Mouse (Mus musculus): ENCODE data around the gene Mrps10.
"Not testable (repeated sequence)": the region's sequence is repeated elsewhere in the genome, so short reads cannot be mapped to it uniquely, and the experiment has no call there.

The Mrps10 gene

DNA sequence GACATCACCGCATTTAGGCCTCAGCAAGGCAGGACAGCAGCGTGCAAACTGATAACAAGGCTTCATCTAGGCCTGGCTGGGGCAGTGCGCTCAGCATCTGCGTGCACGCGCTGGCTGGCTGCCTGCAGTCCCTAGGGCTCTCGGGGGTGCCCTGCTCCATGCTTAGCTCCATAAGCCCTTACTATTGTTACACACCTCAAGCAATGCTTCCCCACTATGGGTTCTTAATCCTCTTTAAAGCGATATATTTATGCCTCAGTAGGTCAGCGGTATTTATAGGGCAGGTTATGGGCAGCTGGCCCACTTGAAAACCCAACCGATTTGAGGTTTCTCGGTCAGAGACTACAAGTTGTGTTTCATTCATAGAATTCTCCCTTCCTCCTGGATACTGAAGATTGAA is 13.2 kb downstream of the Mrps10 start:
- CTCF ChIA-PET: no interaction called here

DNA sequence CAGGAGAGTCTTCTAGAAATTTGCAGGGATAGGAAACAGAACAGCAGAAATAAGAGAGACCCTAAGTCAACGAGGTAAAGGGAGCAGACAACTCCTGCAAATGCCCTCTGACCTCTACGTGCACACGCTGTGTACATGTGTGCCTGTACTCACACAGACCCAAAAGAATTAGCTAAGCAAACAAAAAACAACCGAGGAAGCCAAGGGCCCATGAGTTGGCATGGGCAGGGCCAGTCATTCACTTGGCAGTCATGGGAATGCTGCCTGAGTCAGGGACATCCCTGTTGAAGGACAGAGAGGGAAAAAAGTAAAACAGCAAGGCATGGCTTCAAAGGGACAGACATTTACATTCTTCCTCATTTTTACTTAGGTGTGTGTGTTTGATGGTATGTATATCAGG is 14.6 kb downstream of the Mrps10 start:
- CTCF ChIA-PET: no interaction called here

DNA sequence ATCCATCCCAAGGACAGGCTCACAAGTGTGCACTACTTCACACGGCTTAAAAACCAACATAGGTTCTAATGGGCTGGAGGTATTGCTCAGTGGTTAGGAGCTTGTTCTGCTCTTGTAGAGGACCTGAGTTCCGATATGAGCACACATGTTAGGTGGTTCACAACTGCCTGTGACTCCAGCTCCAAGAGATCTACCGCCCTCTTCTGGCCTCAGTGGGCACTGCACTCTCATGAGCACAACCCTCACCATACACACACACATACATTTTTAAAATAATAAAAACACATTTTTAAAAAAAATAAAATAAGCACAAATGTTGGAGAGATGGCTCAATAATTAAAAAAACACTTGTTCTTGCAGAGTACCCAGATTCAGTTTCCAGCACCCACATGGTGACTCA is 15.4 kb downstream of the Mrps10 start:
- CTCF ChIA-PET: no interaction called here

DNA sequence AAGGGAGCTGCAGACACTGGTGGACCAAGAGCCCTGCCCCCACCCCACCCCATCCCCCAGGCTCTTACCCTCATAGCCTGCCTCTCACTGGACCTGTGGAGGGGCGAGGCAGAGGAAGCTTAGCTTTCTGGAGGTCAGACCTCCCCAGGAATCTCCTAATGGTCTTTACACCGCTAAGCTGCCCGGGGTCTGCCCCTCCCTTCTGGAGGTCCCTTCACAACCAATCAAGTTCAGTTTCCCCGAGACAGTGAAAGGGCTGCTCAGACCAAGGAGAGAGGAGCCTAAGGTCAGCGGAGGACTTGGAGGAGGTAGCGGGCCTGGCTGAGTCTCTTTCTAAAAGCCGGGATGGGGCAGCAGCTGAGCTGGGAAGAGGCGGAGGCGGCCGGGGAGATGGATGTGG is 16.5 kb downstream of the Mrps10 start, which contains the start of gene Guca1b:
Gene Guca1b (plus strand): TSS at position 249 of the 400 bp plus-strand sequence.
- CTCF ChIA-PET: interaction anchor here (0.6 kb wide), 2 partner anchors 600 to 1040 kb away, joined by 10 read pairs; no protein-coding TSS in a partner anchor

DNA sequence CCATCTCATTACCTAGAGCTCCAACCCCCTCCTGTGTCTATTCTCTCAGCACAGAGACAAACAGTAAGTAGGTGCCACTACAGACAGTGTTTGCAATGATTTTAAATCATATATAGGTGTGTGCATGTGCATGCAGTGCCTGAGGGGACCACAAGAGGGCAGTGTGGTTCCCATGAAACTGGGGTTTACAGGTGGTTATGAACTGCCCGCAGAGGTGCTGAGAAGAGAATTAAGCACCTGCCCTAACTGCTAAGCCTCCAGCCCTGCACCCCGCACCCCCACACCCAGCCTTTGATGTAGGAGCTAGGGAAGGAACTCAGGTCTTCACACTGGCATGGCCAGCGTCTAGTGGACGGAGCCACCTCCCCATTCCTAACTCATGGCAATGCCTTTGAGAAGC is 18.0 kb downstream of the Mrps10 start:
- CTCF ChIA-PET: interaction anchor here (0.5 to 0.6 kb wide), 2 partner anchors 222 to 400 kb away, joined by 4 read pairs; no protein-coding TSS in a partner anchor

DNA sequence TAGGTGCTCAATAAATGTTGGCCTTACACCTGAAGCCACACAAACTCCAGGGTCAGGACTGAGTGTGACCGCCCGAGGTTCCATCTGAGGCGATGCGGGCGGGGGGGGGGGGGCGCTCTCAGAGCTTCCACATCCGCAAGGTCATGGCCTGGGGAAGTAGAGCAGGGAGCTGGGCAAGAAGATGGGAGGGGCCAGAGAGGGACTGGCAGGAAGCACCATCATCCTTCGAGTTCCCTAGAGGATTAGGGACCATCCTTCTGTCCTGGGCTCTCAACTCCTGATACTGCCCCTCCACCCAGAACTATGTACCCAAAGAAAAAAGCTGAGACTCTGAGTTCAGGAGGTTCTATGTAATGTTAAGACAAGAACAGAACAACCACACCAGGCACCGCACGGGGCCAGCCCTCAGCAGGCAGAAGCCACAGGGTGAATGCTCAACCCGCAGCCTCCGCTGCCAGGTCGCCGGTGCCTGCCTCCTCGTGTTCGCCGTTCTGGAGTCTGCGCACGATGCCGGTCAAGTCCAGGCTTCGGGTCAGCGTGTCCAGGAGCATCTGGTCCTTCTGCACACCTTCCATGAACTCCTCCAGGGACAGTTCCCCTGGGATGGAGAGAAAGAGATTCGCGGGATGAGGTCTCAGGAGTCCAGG is 25.7 kb downstream of the Mrps10 start:
- CTCF ChIA-PET: interaction anchor here (0.6 kb wide), 1 partner anchor 405 kb away, joined by 3 read pairs; no protein-coding TSS in a partner anchor

DNA sequence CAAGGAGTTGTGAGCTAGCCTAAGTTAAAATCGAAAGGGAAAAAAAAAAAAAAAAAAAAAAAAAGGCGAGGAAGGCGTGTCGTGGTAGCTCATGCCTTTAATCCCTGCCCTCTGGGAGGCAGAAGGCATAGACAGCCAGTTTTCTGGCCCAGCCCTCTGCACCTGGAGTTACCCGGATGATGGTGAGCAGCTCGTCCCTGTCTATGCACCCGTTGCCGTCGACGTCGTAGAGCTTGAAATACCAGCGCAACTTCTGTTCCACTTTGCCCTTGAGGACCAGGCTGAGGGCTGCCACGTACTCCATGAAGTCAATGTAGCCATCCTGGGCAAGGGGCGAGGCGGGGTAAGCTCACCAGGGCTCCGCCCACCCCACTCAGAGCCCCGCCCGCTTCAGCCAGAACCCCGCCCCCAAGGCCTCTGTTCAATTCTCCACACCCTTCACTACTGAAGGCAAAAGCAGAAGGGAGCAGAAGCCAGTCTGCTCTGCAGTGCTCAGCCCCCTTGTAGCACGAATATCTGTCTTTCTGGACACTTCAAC is 26.8 kb downstream of the Mrps10 start:
- CTCF ChIA-PET: interaction anchor here (0.6 to 0.7 kb wide), 2 partner anchors 12 to 276 kb away, joined by 4 to 5 read pairs; no protein-coding TSS in a partner anchor

DNA sequence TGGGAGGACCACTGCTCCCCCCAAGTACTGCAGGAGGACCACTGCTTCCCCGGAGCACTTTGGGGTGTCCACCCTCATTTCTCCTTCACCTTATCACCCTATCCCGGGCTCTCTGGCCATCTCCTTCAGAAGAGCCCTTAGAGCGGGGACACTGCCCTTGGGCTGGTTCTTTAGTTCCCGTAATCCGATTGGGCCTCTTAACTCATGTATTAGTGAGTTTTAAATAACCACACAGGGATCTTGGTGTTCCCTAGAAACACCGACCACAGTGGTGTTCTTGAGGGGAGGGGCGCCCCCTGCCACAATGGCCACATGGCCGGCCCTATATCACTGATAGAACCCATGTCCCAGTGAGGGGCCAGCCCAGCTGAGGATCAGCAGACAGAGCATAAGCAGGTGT is 30.4 kb downstream of the Mrps10 start:
- CTCF ChIA-PET: no interaction called here

DNA sequence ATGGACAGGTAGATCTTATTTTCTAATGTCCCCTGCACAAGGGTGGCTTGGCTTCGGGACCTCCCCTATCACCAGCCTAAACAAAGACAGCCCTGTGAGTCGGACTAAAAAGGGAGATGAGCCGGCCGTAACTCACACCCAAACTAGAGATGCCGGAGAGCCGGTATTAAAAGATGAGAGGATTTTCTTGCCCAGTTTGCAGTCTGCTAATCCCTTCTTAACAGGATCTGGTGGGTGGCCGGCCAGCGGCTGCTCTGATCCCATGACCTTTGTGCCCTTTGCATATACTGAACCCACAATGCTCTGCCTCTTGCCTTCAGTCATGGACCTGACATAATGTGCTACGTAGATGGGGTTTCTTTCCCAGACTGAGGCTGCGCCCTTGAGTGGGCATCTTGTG is 31.8 kb downstream of the Mrps10 start, which contains the start of gene Guca1a:
Gene Guca1a (minus strand): TSS at position 134 of the 400 bp plus-strand sequence.
- CTCF ChIA-PET: interaction anchor here (0.9 kb wide), 1 partner anchor 195 kb away, joined by 3 read pairs; no protein-coding TSS in a partner anchor

DNA sequence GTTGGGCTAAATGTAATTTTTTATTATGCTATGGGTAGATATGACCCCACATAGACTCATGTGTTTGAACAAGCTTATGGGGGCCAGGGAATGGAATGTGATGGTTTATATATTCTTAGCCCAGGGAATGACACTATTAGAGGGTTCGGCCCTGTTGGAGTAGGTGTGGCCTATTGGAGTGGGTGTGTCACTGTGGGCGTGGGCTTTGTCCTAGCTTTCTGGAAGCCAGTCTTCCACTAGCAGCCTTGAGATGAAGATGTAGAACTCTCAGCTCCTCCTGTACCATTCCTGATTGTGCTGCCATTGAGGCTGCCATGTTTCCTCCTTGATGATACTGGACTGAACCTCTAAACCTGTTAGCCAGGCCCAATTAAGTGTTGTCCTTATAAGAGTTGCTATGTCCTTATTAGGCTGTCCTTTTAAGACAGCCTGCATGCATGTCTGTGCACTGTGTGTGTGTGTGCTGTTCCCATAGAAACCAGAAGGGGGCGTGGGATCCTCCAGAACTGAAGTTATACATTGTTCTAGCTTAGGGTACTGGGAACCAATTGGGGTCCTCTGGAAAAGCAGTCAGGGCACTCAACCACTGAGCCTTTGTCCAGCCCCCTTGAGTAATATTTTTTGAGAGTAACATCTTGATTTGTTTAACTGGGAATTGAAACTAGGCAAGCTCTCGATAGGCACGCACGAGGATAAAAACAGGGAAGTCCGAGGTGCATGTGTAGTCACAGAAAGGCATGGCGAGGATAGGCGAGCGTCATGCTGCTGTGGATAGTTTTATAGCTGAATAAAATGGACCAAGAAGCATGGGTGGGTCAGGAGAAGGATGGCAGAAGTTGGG is 39.2 kb downstream of the Mrps10 start:
- CTCF ChIA-PET: interaction anchor here (0.7 kb wide), 1 partner anchor 13 kb away, joined by 4 read pairs; no protein-coding TSS in a partner anchor

DNA sequence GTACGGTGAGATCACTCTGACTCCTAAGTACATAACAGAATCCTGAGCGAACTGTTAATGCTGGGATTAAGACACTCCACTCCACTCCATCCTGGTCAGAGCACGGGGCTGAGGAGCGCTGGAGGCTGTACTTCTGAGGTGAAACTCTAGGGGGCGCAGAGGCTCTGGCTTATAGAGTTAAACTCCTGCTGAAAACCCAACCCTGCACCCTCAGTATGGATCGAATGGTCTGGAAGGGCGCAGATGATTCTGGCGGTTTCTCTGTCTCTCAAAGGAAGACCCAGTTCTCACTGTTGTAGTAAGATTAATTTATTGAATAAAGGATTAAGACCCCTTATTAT is 39.8 kb downstream of the Mrps10 start:
- CTCF ChIA-PET: no interaction called here

DNA sequence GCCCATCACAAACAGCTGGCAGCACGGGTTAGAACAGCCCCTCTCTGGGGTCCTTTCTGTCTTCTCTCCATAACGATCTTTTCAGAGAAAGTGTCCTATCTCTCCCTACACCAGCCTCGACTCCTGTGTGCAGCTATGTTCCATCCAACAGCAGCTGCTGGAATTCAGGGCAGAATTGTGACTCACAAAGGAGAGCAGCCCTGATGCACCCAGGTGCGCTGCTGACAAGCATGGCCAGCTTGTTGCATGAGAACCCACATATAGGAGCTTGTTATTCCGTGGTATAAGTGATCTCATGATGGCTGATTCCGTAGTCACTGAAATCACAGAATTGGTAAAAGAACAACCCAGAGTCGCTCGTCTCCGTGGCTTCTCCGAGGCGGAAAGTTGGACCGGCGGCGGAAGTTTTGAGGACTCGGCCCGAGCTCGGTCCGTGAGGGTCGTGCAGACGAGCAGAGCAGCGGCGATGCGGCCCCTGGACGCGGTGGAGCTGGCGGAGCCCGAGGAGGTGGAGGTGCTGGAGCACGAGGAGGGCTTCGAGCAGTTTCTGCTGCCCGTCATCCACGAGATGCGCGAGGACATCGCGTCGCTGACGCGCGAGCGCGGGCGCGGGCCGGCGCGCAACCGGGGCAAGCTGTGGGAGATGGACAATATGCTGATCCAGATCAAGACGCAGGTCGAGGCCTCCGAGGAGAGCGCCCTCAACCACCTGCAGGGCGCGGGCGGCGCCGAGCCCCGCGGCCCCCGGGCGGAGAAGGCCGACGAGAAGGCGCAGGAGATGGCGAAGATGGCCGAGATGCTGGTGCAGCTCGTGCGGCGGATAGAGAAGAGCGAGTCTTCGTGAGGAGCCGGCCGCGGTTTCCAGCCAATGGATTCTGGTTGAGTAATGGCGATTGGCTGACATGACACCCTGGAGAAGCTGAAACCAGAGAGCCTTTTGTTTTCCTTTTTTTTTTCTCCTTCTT is 41.5 kb downstream of the Mrps10 start:
- CTCF ChIA-PET: interaction anchor here (0.6 kb wide), 1 partner anchor 9 kb away, joined by 4 read pairs; no protein-coding TSS in a partner anchor

DNA sequence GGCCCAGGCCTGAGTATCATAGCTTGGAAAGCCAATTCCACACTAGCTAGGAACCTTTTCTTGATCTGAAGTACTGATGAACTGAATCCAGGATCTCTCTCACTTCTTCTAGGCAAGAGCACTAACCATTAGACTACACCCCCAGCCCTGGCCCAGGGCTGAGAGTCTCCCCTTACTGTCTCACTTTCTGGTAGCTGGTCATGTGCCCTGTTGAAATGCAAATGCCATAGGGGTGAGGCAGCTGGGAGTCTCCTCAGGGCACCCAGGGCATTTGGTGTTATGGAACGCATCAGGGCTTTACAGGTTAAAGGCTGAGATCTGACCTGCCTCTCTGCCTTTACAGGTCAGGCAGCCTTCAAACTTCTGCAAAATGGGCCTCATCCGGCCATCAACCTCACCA is 51.5 kb downstream of the Mrps10 start:
- CTCF ChIA-PET: no interaction called here

DNA sequence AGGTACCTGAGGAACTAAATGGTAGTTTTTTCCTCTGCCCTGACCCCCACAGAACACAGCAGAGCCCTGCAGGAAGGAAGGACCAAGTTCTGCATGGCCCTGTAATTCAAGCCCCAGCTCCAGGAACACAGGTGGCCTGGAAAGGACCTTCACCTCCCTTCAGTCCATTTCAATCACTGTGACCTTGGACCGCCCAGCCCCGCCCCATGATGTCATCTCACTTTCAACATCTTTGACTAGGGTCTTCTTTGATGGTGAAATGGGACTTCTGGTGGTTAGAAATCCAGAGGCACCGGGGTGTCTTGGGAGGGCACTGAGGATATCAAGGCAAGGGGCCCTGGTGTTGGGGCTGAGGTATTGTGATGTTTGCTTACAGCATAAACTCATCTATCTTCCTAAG is 52.9 kb downstream of the Mrps10 start:
- CTCF ChIA-PET: no interaction called here

DNA sequence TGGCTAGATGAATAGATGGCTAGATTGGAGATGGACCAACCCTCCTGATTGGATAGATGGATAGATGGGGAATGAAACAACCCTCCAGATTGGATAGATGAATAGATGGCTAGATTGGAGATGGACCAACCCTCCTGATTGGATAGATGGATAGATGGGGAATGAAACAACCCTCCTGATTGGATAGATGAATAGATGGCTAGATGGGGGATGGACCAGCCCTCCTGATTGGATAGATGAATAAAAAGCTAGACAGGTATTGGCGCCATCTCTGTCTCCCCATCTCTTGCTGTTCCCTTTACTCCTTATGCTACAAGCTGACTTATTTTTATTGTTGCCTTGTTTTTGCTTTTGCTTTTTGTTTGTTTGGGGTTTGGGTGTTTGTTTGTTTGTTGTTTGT is 53.9 kb downstream of the Mrps10 start:
- CTCF ChIA-PET: not testable (repeated sequence)

DNA sequence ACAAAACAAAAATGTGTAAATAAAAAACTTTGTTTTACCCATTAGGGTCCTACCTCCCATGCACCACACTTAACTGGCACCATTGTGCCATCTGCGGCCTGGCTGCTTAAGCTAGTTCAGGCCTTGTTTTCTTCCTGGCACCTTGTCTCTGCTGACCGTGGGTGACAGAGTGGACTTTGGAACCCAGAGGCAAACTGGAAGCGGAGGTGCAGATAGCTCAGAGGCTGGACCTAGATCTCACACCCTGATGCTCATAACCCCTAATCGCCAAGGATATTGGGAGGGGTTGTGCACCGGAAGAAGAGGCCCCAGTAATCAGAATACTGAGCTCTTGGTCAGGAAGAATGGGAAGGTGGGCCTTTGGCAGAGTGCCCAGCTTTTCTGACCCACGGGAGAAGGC is 55.5 kb downstream of the Mrps10 start:
- CTCF ChIA-PET: no interaction called here

DNA sequence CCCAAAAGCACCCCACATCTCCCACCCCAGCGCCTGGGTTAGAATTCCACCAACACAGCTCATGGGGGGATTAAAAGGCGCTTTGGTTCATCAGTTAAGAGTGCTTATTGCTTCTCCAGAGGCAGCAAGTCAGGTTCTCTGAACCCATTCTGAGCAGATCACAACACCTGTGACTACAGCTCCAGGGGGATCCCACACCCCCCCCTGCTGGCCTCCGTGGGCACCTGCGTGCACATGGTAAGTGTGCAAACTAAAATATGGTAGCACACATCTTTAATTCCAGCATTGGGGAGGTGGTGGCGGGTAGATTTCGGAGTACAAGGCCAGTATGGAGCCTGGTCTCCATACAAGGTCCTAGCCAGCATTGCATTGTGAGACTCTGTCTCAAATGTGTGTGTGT is 58.6 kb downstream of the Mrps10 start:
- CTCF ChIA-PET: no interaction called here

DNA sequence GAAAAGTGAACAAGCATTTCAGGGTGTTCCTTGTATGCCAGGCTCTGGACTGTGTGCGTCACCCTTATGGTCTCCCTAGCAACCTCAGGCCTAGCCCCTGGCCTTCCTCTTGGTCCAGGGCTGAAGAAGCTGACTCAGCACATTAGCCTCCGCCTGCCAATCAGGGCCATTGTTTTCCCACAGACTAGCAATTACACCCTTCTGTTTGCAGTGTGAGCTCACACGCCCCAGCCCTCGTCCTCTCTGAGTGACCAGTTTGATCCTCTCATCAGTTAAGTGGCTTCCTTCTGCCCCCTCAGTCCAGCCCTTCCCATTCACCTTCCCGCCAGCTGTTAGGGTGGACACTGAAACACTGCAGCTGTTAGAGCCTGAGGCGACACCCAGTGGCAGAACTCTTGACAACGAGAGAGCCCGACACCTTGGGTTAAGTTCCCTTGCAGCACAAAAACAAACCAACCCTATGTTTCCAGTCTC is 60.2 kb downstream of the Mrps10 start:
- CTCF ChIA-PET: no interaction called here

DNA sequence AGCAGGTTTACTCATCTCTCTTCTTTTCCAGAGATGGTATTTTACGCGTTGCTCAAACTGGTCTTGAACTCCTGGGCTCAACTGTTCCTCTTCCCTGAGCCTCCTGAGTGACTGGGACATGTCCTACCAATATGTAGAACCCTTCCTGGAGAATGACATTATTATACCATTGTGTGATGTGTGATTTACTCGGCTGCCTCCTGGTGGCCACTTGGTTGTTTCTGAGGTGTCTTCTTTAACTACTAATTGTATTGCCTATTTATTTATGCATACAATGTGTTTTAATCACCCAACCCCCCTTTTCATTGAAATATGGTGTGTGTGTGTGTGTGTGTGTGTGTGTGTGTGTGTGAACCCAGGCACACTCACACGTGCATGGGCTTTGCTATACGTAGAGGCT is 62.1 kb downstream of the Mrps10 start:
- CTCF ChIA-PET: no interaction called here

Data from spleen, embryonic (tissue).